Mouse (Mus musculus): ENCODE results near the gene Rnf31.

GRCm38 (mm10) chr14:55617822-55618221 is 26.3 kb downstream of the Rnf31 start, which contains the start of gene Rec8:
- TF ChIP-seq CTCF (IDR thresholded peaks at IDR 0.05; ENCODE audit: low read depth) (peak; percentile 52), EP300 (IDR thresholded peaks at IDR 0.05; ENCODE audit: low read depth) (no peak)

Data from liver, embryonic 14.5 days (tissue).